Mouse (Mus musculus) forebrain, embryonic 15.5 days (tissue): ENCODE results near the gene Ift57. TPM values are rescaled to one million over a fixed set of nuclear protein-coding genes. Genes with fewer than 3 reads are reported as not detected.
A peak's percentile ranks its signal among the peaks of the same experiment; 100 is the strongest.

ENCODE experiments used
- ATAC-seq: fragments of 200-750 bp; cut with Nextera tagmentation; replicated peaks from 2 replicates; pipeline ENCODE4 v1.8.0; 2017; ENCODE audit warnings: mild to moderate bottlenecking, moderate TSS enrichment, moderate library complexity
- H3K27ac ChIP-seq: fragments of 300-500 bp; sonication (generic); replicated peaks from 2 replicates; pipeline ENCODE4 v1.5.1; 2015; ENCODE audit warnings: mild to moderate bottlenecking, inconsistent platforms
- H3K27me3 ChIP-seq: fragments of 300-500 bp; sonication (generic); 2 replicates; pipeline ENCODE4 v1.6.1; 2015; ENCODE audit warnings: inconsistent platforms
- H3K36me3 ChIP-seq: fragments of 300-500 bp; sonication (generic); 2 replicates; pipeline ENCODE4 v1.6.1; 2015; ENCODE audit warnings: mild to moderate bottlenecking, inconsistent platforms
- H3K4me1 ChIP-seq: fragments of 300-500 bp; sonication (generic); 2 replicates; pipeline ENCODE4 v1.6.1; 2015; ENCODE audit warnings: inconsistent platforms
- H3K4me2 ChIP-seq: fragments of 300-500 bp; sonication (generic); replicated peaks from 2 replicates; pipeline ENCODE4 v1.6.1; 2015; ENCODE audit warnings: mild to moderate bottlenecking, inconsistent platforms
- H3K4me3 ChIP-seq: fragments of 300-500 bp; sonication (generic); 2 replicates; pipeline ENCODE4 v1.5.1; 2015; ENCODE audit warnings: mild to moderate bottlenecking, inconsistent platforms
- H3K9ac ChIP-seq: fragments of 300-500 bp; sonication (generic); replicated peaks from 2 replicates; pipeline ENCODE4 v1.6.1; 2015; ENCODE audit warnings: mild to moderate bottlenecking, inconsistent platforms
- H3K9me3 ChIP-seq: fragments of 300-500 bp; sonication (generic); 2 replicates; pipeline ENCODE4 v1.6.1; 2016; ENCODE audit warnings: inconsistent platforms
- WGBS: fragments of 180-500 bp; shearing (Covaris S2); methylation state at CpG from one replicate; pipeline ENCODE4 v1.1.7; 2015; ENCODE audit warnings: mixed read lengths; 5-methylcytosine and 5-hydroxymethylcytosine counted together
- polyA plus RNA-seq: library from polyadenylated mRNA; unstranded; fragments of >200 nt; fragmentation: Nextera tagmentation; extraction: Ambion mirVana; gene quantifications from 2 replicates; pipeline ENCODE4 v1.2.1, GENCODE M21; 2015

Ift57 gene
- 46.9 and 48.6 TPM in 2 replicates for polyA plus RNA-seq

DNA sequence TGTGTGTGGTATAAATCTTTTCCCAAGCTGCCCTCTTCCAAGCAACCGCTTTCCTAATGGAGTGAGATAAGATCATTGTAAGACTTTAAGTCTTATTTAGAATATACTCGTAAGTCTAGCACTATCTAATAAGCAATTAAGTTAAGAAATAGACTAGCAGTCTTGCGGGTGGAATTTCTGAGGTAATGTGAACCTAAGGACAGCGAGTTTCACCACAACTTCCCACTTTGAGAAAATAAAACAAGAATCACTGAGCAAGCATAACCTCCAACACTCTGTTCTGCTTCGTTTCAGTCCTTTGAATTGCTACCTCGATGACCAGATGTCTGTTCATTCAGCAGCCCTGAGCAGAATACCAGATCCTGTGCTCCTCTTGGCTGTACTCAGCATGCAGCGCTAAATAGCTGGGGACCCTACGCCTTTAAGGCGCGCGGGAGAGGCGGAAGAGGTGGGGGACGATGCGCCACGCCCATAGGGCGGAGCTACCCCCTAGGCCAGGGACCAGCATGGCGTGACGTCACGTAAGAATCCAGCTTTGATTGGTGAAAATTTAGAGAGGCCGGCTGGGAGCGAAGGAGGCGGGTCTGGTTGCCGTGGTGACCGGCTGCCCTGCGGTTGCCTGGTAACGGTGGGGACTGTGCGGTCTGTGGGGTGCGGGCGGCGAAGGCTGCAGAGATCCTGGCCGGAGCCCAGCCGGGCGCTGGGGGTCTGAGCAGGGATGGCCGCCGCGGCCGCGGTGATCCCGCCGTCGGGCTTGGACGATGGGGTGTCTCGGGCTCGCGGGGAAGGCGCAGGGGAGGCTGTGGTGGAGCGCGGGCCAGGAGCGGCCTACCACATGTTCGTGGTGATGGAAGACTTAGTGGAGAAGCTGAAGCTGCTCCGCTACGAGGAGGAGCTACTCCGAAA, at the start of gene Ift57:
TSS of gene Ift57 (plus strand) at position 614 of the 906 bp plus-strand sequence.
- Histone ChIP-seq H3K4me3 (peak within 1 kb of the TSS; percentile 74), H3K27me3 (no peaks in the 10 kb centered on the region), H3K4me2 (peak within 1 kb of the TSS; percentile 56), H3K27ac (peak within 1 kb of the TSS; percentile 76), H3K9ac (peak within 1 kb of the TSS; percentile 69), H3K36me3 (no peaks in the 10 kb centered on the region), H3K4me1 (peaks cover 23% of the 10 kb centered on the region), H3K9me3 (no peaks in the 10 kb centered on the region)
- peak; percentile 100 for ATAC-seq
- 3% methylated on average over 53 of the region's 53 CpGs for WGBS

DNA sequence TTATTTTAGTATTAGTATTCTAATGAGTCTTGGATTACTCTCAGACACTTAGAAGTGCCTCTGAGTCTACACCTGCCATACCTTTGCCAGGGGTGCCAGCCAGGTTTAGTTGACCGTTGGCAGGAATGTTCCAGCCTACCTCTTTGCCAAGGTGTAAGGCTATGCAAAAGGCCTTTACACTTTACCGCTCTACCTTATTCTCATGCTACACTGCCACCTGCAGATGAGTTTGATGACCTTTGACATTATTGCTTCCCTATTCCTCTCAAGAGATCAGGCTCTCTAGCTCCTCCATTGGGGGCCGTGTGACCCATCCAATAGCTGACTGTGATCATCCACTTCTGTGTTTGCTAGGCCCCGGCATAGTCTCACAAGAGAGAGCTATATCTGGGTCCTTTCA, 41.9 kb upstream of the Ift57 start:
- no peak overlapping the region for H3K9ac ChIP-seq
- no peaks in the 10 kb centered on the region for H3K9me3 ChIP-seq
- H3K4me2 ChIP-seq = no peak overlapping the region
- H3K27me3 ChIP-seq = no peaks in the 10 kb centered on the region
- no peak overlapping the region for H3K4me3 ChIP-seq
- no peaks in the 10 kb centered on the region for H3K36me3 ChIP-seq
- H3K27ac ChIP-seq = no peak overlapping the region
- no peaks in the 10 kb centered on the region for H3K4me1 ChIP-seq
- 93% methylated on average over 4 of the region's 4 CpGs for WGBS
- ATAC-seq = no peak

- H3K36me3 ChIP-seq = no peaks in the 10 kb centered on the region
- no peaks in the 10 kb centered on the region for H3K27me3 ChIP-seq
- H3K27ac ChIP-seq = no peak overlapping the region
- no peak for ATAC-seq
- no peaks in the 10 kb centered on the region for H3K9me3 ChIP-seq
- no peaks in the 10 kb centered on the region for H3K4me1 ChIP-seq
- no peak overlapping the region for H3K9ac ChIP-seq
- no peak overlapping the region for H3K4me2 ChIP-seq
- 49% methylated on average over 5 of the region's 5 CpGs for WGBS
- H3K4me3 ChIP-seq = no peak overlapping the region
These were observed 41.0 kb upstream of the Ift57 start for GRCm38 (mm10) chr16:49658029-49658428.

DNA sequence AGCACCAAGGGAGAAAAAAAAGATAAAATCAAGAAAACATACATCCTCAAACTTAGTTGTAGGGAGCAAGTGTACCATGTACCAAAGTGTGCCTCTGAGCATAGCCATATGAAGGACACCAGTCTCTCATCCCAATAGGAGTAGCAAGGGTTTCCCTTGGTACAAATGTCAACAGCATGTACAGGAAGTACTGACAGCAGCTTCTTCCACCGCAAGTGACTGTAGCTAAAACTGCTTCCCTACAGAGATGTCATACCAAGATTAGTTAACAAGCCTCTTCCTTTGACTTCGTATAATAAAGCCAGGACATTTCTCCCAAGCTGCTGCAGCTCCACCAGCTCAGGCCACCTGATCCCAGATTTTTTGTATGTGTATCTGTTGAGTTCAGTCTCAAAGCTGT, 39.9 kb upstream of the Ift57 start:
- Histone ChIP-seq H3K9ac (no peak overlapping the region), H3K4me3 (no peak overlapping the region), H3K4me2 (no peak overlapping the region), H3K9me3 (no peaks in the 10 kb centered on the region), H3K27ac (no peak overlapping the region), H3K36me3 (no peaks in the 10 kb centered on the region), H3K4me1 (no peaks in the 10 kb centered on the region), H3K27me3 (no peaks in the 10 kb centered on the region)
- WGBS = 87% methylated on average over 2 of the region's 2 CpGs
- ATAC-seq = no peak

DNA sequence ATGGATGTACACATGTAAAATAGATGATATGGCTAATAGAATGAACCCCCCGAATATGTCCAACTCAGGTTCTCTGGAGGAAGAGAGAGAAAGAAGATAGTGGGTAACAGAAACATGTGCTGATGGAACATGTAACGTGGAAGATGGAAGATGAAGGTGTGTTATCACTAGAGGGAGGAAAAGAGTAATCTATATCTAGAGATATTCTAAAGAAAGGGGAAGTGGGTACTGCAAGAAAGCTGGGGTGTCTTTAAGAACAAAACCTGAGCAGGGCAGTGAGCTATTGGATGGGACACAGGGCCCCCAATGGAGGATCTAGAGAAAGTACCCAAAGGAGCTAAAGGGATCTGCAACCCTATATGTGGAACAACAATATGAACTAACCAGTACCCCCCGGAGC, 38.9 kb upstream of the Ift57 start:
- Histone ChIP-seq H3K4me1 (no peaks in the 10 kb centered on the region), H3K36me3 (no peaks in the 10 kb centered on the region), H3K9me3 (no peaks in the 10 kb centered on the region), H3K4me2 (no peak overlapping the region), H3K9ac (no peak overlapping the region), H3K4me3 (no peak overlapping the region), H3K27ac (no peak overlapping the region), H3K27me3 (no peaks in the 10 kb centered on the region)
- ATAC-seq = no peak
- WGBS = 96% methylated on average over 3 of the region's 3 CpGs

DNA sequence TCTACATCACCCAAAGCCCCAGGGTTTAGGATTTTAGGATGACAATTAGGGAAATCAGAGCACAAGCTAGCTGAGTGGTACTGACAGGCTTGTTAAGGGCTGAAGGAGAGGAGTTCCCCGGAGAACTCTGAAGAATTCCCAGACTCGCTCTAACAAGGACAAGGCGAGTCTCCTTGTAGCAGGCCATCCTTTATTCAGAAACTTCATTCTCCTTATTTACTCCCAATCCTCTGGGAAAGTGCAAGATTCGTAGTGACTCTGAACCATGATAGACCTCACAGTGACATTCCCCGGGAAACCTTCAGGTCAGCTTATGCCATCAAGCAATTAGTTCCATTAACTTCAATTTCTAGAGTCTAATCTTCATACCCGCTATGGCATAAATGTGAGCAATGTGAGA, 36.8 kb upstream of the Ift57 start:
- ATAC-seq = no peak
- 90% methylated on average over 6 of the region's 6 CpGs for WGBS
- H3K36me3 ChIP-seq = no peaks in the 10 kb centered on the region
- no peaks in the 10 kb centered on the region for H3K9me3 ChIP-seq
- no peak overlapping the region for H3K9ac ChIP-seq
- no peaks in the 10 kb centered on the region for H3K4me1 ChIP-seq
- H3K4me2 ChIP-seq = no peak overlapping the region
- no peaks in the 10 kb centered on the region for H3K27me3 ChIP-seq
- H3K27ac ChIP-seq = no peak overlapping the region
- no peak overlapping the region for H3K4me3 ChIP-seq

DNA sequence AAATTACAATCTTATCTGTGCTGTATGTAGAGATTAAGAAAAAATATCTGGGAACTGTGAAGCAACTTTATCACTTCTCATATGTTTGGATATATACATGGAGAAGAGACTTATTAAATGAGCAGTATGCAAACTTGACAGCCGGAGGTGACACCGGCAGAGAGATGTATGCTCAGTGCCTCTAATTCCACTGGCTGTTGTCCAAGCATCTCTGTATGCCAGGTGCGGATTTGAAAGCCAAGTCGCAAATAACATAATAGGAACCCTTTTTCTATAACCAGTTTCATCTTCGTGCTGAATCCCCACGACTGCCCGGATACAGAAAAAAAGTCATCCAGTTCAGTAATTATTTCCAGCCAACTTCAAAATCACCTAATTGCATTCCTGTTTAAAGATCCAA, 34.4 kb upstream of the Ift57 start:
- no peak overlapping the region for H3K4me3 ChIP-seq
- H3K27ac ChIP-seq = no peak overlapping the region
- no peak for ATAC-seq
- no peaks in the 10 kb centered on the region for H3K9me3 ChIP-seq
- no peak overlapping the region for H3K4me2 ChIP-seq
- no peaks in the 10 kb centered on the region for H3K27me3 ChIP-seq
- H3K4me1 ChIP-seq = no peaks in the 10 kb centered on the region
- no peaks in the 10 kb centered on the region for H3K36me3 ChIP-seq
- 49% methylated on average over 7 of the region's 7 CpGs for WGBS
- H3K9ac ChIP-seq = no peak overlapping the region

DNA sequence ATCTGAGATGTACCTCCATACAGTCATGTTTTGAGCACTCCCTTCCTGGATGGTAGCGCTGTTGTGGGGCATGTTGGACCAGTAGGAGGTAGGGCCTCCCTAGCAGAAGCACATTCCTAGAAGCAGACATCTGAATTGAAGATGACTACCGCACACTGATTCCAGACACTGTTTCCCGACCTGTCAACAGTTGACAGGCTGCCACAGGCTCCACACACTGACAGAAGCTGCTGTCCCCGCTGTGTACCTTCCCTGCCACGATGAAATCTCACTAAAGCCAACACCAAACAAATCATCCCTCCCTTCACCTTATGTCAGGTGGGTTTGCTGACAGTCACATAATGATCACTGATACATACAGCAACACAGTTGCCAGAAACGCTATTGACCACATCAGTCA, 19.4 kb upstream of the Ift57 start:
- no peak for ATAC-seq
- H3K36me3 ChIP-seq = no peaks in the 10 kb centered on the region
- 82% methylated on average over 6 of the region's 6 CpGs for WGBS

GRCm38 (mm10) chr16:49684961-49685360, 14.1 kb upstream of the Ift57 start:
- ATAC-seq = no peak
- no peaks in the 10 kb centered on the region for H3K36me3 ChIP-seq
- WGBS = 14% methylated on average over 4 of the region's 4 CpGs
- H3K4me2 ChIP-seq = no peak overlapping the region
- H3K27ac ChIP-seq = no peak overlapping the region
- H3K9ac ChIP-seq = no peak overlapping the region
- peaks cover 8% of the 10 kb centered on the region; the same call in 1 of the 2 replicates for H3K4me1 ChIP-seq
- H3K4me3 ChIP-seq = no peak overlapping the region
- no peaks in the 10 kb centered on the region for H3K9me3 ChIP-seq
- no peaks in the 10 kb centered on the region for H3K27me3 ChIP-seq

More for the DNA sequence above, 19.4 kb upstream of the Ift57 start:
- H3K9me3 ChIP-seq = no peaks in the 10 kb centered on the region
- H3K4me3 ChIP-seq = no peak overlapping the region
- no peaks in the 10 kb centered on the region for H3K27me3 ChIP-seq
- H3K4me2 ChIP-seq = no peak overlapping the region
- H3K4me1 ChIP-seq = peaks cover 2% of the 10 kb centered on the region; the same call in 1 of the 2 replicates
- no peak overlapping the region for H3K27ac ChIP-seq
- H3K9ac ChIP-seq = no peak overlapping the region

GRCm38 (mm10) chr16:49699821-49700220, 788 bp downstream of the Ift57 start:
- Histone ChIP-seq H3K4me2 (peak overlapping the region; percentile 56), H3K27ac (peak overlapping the region; percentile 76; the same call in 1 of the 2 replicates)
- WGBS = 22% methylated on average over 5 of the region's 5 CpGs

DNA sequence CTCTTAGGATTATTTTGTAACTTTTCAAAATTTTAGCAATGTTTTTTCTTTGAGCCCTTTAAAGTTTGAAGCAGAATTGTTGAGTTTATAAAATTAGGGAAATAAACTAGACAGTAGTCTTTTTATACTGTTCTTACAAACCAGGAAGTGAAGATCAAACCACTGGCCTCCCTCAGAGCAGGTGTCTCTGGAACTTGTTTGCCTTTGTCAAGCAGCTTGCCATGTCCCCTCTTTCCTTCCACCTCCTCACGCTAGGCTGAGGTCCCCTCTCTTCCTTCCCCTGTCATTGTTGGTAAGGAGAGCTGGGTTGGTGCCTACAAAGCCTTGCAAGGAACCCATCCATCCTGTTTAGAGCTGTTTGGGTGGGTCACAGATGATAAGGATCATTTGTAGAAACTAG, 9.0 kb downstream of the Ift57 start:
- WGBS = 61% methylated on average over 1 of the region's 1 CpGs
- Histone ChIP-seq H3K4me2 (no peak overlapping the region), H3K27ac (no peak overlapping the region), H3K4me1 (no peaks in the 10 kb centered on the region), H3K36me3 (peaks cover 10% of the 10 kb centered on the region; the same call in 1 of the 2 replicates), H3K27me3 (no peaks in the 10 kb centered on the region), H3K4me3 (no peak overlapping the region), H3K9me3 (no peaks in the 10 kb centered on the region), H3K9ac (no peak overlapping the region)
- ATAC-seq = no peak

More at GRCm38 (mm10) chr16:49699821-49700220, 788 bp downstream of the Ift57 start:
- ATAC-seq = no peak
- H3K36me3 ChIP-seq = no peaks in the 10 kb centered on the region
- H3K27me3 ChIP-seq = no peaks in the 10 kb centered on the region
- peak overlapping the region; percentile 69 for H3K9ac ChIP-seq
- no peaks in the 10 kb centered on the region for H3K9me3 ChIP-seq
- H3K4me1 ChIP-seq = peaks cover 23% of the 10 kb centered on the region
- peak overlapping the region; percentile 74 for H3K4me3 ChIP-seq

- ATAC-seq = no peak
- H3K4me3 ChIP-seq = no peak overlapping the region
- WGBS = 92% methylated on average over 3 of the region's 3 CpGs
- no peak overlapping the region for H3K9ac ChIP-seq
- no peaks in the 10 kb centered on the region for H3K4me1 ChIP-seq
- no peak overlapping the region for H3K4me2 ChIP-seq
- H3K9me3 ChIP-seq = no peaks in the 10 kb centered on the region
- no peaks in the 10 kb centered on the region for H3K27me3 ChIP-seq
- no peak overlapping the region for H3K27ac ChIP-seq
- peaks cover 10% of the 10 kb centered on the region; the same call in 1 of the 2 replicates for H3K36me3 ChIP-seq
These were observed 11.2 kb downstream of the Ift57 start for GRCm38 (mm10) chr16:49710188-49710587.
